Mouse (Mus musculus): Measurements from ENCODE around the gene Alyref.

Gene Alyref

DNA sequence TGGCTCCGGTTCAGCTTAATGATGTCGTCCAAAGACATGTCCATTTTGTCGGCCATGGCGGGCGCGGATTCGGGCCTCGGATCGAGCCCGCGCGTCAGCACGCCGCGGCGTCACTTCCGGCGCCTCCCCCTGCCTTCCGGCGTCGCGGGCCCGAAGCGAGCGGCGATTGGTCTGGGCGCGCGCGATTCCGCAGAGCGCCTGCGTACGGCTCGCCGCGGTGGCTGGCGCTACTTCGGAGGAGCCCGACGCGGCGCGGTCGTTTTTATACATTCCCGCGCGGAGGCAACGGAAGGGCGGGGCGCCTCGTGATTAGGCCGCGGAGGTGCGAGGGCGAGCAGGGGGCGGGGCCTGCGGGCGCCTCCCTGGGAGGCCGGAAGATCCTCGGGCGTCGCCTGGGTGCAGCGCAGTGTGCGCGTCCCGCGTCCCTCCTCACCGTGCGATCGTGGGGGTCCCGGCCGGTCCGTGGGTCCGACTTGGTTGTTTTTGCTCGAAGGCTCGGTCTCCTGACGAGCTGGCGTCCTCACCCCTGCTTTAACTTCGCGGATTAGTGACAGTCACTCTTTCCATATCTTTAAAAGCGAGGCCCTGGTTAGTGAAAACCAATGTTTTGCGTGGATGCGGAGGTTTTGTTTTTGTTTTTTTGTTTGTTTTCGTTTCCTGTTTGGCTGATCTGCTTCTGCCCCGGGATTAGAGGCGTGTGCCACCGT, at the start of gene Alyref, which contains the start of gene Anapc11:
TSS of gene Alyref (minus strand) at position 83 of the 707 bp plus-strand sequence.
TSS of gene Anapc11 (plus strand) at position 139 of the 707 bp plus-strand sequence.
- DNase-seq, result peak; percentile 96

DNA sequence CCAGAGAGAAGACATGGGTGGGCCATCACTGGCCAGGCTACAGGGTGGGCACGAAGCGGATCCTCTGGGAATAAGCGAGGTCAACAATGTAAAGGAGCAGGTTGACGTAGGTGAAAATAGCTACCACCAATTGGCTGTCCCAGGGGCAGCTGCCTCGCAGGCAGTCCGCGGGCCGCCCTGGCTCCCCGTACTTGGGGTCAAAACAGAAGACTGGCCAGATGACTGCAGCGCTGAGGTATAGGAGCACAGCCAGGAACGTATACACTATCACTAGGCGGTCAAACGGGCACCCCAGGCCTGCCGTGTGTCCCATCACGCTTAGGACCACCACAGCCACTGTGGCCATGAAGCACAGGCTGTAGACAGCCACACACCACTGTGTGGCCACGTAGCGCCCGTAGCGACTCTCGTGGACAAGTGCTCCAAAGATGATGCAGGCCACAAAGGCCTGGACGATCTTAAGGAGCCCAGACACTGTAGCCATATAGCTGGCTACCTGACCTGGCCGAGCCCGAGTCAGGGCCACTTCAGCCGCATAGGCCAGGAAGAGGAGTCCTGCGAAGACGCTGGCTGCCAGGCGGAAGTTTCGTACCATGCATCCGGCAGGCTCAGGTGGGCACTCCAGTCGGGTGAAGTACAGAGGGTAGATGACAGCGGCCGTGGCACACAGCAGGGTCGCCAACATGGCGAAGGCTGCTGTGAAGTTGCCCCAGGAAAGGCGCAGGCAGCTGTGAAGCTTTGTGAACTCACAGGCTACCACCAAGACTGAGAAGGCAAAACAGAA, 49.1 kb upstream of the Alyref start:
- no peak for DNase-seq

GRCm38 (mm10) chr11:120643601-120643987, 45.4 kb upstream of the Alyref start, which contains the start of gene Pycr1:
TSS of gene Pycr1 (minus strand) at chr11:120643769.
- DNase-seq, result peak; percentile 95

- no peak for DNase-seq
Measured at GRCm38 (mm10) chr11:120642939-120643600, 44.9 kb upstream of the Alyref start.

DNA sequence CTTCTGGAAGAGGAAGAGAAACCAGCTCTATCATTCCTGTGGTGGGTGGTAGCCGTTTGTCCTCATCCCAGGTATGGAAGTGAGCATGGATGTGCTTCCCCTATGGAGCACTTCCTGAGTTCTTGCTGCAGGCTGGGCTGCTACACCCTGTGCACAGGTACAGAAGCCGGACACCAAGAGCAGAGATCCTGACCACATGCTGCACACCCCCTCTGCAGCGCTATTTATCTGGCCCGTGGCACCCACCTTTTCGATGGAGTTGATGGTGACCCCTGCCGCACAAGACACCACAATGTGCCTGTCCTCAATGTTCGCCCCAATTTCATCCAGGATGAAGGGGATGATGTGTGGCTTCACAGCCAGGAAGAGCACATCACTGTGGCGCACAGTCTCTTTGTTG, 43.7 kb upstream of the Alyref start:
- no peak for DNase-seq

GRCm38 (mm10) chr11:120641255-120641654, 43.1 kb upstream of the Alyref start:
- no peak for DNase-seq

DNA sequence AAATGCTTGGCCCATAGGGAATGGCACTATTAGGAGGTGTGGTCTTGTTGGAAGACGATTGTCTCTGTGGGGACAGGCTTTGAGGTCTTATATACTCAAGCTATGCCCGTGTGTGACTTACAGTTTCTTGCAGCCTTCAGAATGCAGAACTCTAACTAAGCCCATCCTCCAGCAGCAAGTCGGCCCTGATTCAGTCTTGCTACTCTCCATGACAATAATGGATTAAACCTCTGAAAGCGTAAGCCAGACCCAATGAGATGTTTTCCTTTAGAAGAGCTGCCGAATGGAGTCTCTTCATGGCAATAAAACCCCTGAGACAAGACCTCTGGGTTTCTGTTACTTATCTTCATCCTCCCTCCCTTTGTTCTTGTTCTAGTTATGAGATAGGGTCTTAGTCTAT, 36.6 kb upstream of the Alyref start:
- no peak for DNase-seq

DNA sequence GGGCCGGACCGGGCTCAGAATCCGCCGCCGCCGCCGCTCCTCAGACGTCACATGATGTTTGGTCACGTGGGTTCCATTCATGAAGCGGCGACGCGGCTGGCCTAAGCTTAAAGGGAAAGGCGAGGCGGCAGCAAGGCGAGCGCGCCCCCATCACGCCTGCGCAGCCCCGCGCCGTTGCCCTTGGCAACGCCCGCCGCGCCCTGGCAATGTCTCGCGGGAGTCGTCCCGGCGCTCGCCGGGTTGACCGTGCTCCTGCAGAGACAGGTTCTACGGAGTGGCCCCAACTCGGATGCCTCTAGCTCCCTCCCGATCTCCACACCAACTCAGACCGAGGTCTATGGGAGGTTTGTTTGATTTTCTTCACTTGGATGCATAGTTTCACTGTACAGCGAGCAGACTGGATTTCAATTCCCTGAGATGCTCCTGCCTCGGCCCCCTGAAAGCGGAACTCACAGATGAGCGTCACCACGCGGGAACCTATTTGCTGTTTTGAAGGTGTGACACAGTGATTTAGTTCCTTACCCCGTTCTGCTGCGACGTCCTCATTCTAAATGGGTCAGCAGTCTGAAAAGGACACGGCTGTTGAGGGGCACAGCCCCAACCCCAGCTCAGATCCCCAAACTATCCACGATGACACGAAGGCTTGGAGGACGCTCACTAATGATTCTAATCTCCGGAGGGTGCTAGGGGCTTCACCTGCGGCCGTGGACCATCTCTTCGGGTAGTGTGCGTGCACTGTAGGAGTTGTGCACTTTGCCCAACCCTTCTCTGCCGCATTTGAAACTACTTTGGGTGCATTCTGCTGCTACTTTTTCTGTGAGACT, 35.6 kb upstream of the Alyref start, which contains the start of gene Mafg:
TSS of gene Mafg (minus strand) at position 81 of the 824 bp plus-strand sequence.
- DNase-seq, result peak; percentile 94

GRCm38 (mm10) chr11:120632559-120633519, 34.7 kb upstream of the Alyref start:
- peak; percentile 57 for DNase-seq

DNA sequence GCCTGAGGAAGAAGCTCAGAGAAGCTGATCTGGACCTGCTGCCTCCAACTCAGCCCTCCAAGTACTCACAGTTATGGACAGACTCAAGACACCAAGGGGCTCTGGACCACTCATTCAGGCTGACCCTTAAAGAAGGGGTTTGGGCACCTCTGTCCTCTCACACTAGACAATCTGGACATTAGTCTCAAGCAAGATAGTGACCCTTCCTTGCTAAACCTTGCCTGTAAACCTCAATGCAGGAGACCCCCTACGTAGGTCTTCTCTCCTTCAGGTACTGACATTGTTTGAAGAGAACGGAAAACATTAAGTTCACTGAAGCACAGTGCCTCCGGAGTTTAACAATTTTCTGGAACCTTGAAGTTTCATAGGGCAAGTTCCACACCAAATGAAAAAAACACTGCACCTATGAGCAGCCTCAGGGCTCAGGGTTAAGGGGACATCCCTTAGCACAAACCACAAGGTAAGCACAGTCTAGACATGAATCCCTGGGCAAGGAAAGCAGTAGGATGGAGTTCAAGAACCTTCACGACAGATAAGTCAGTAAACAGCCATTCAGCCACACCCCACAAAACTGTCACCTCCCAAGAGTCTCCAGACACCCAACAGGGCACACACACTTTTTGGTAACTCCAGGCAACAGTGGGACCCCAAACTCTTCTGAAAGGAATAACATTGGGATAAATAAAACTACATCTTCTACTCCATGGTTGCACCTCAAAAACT, 33.7 kb upstream of the Alyref start:
- no peak for DNase-seq

- DNase-seq, result no peak
Measured at GRCm38 (mm10) chr11:120630881-120631725, 32.9 kb upstream of the Alyref start.

DNA sequence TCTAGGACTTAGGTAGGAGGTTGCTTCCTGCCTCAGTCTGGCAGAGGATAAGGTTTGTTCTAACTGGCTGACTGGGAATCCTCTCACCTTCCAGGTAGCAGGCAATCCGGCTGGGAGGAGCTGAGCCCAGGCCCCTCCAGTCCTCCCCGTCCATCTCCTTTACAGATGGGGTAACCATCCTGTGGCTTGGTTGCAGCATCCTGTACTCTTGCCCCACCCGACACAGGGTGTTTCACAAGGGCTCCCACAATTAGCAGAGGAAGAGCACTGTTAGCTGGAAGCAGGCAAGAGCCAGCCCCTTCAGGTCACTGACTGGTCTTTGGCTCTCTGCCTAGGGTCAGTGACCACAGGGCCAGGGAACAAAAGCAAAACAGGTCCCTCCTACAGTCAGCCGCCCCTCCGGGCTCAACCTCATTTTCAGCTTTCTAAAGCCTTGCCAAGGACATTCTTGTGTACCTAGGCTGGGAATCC, 32.3 kb upstream of the Alyref start:
- no peak for DNase-seq

DNA sequence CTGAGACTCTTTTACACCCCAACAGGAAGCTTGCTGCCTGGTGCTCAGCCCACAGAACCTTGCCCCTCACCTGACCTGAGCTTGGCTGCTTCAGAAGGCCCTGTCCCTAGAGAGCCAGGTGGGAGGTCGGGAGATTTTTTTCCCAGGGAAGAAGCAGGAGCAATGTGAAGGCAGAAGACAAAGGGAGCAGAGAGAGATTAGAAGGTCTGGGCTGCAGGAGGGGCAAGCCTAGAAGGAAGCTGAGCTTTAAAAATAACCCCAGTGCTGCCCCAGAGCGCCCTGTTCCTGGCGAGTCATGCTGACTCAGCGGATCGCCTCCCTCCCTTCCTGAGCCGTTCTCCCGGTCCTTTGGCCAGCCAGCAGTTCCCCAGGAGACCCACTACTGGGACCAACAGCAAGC, 31.7 kb upstream of the Alyref start:
- DNase-seq, result no peak

- peak; percentile 49 for DNase-seq
Measured at GRCm38 (mm10) chr11:120629341-120629730, 31.2 kb upstream of the Alyref start.

DNA sequence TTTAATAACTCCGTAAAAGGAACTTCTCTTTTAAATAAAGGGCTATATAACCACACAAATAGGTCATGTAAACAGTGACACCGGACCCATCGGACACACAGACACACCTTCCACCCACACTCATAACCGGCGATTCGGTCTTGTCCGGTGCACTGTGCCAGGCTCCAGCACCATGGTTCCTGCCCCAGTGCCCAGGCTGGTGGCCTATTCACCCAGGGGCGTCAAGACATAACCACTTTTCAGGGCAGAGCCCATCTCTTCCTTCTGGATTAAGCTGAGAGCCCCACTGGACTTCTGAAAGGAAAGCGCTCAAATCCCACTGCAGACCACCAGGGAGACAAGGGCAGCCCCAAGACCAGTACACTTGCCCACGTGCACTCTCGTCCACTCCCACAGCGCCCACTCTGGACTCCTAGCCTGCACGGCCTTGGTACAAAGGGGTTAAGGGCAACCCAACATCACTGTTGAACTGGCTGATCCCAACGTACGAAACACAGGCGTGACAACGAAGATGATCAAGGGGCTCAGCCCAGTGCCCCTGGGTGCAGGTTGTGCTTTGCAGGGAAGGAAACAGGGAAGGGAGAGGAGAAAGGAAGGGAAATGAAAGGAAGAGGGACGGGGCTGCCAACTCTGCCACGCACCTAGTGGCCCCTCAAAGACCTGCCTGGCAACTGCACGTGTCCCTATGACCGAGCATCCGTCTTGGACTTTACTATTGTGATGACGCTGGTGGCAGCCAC, 30.6 kb upstream of the Alyref start:
- no peak for DNase-seq

DNA sequence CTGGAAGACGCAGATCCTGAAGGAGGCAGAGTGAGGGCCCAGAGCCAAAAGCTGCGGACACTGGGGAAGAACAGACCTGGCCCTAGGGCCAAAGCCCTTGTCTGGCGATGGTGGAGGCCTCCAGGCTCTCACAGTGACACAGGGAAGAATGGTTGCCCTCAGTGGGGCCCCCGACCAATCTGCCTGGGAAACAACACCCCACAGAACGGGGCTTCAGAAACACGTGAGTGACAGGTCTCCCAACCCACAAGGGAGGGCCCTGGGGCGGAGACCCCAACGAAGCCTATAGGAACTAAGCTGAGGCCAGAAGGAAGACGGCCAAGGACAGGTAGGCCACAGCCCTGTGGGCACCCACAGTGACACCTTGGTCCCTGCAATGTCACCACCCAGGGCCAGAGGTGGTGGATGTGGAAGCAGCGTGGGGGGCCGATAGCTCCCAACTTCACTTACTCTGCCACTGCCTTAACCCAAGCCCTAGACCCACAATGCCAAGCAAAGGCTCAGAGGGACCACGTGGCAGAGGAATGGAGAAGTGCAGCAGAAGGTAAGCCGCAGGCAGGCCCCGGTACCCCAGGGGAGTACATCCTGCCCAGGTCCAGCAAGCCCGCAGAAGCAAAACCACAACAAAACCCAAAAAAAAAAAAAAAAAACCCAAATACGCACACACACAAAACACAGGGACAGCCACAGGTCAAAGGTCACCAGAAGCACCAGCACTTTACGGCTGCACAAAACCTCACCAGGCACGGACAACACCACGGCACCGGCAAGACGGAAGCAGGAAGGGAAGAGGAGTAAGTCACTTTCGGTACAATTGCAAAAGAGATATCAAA, 29.5 kb upstream of the Alyref start:
- no peak for DNase-seq

DNA sequence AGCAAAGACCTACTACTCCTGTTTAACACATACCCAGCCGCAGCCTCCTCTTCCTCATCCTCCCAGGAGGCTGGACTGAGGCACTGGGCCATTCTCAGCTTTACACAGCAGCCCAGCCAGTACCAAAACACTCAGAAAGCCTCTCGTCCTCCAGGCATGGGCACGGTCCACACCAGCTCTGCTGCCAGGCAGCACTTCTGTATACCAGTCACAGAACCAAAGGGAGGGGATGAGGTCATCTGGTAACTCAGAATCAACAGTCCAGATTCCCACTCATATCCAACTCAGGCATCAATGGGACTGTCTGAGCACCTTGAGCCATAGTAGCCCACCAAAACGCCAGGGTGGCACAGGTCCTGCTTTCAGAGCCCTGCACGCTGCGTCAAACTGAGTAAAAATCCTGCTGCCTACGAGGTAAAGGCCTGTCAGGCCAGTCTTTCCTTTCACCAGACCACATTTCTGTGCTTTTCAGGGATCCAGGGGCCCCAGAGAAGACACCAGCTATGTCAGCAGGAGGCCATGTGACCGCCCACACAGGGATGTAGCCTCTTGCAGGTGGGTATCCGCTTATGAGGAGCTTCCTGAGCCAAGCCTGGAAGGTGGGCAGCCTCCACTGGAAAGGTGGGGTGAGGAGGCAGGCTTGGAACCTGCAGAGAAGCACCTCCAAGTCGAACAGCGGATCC, 28.8 kb upstream of the Alyref start:
- DNase-seq, result no peak
